In the genomic region with DNA sequence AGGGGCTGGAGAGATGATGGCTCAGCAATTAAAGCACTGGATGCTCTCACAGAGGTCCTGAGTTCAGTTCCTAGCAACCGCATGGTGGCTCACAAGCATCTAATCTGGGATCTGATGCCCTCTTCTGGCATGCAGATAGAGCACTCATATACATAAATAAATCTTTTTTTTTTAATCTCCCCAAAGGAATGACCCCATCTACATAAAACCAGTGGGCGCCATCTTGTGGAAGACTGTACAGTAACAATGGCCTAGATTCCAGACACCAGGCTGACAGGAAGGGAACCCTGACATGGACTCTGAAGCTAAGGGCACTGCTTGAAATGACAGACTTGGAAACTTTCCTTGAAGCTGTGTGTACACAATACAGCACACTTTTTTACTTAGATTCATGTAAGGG, we compare ENCODE assay signal across 12 mouse cellular contexts. TPM values are rescaled to one million over a fixed set of nuclear protein-coding genes. Genes with fewer than 3 reads are reported as not detected.
DNase-seq lines count a peak whose midpoint lies in the region; ATAC-seq and TF ChIP-seq lines count a peak whose summit lies in the region.
"Had no signal": no experiment of that assay in that cellular context is flagged by ENCODE, and none has a peak within 500 bp of the region (broad histone marks: within the 10 kb centered on the region; RNA-seq: fewer than 3 reads in every experiment).

No protein-coding gene starts in this region.

- H3K4me1 ChIP-seq in heart, adult 2 months (ENCODE audit: control insufficient read depth, insufficient read depth, low read length): no peaks in the 10 kb centered on the region
- H3K4me1 ChIP-seq in midbrain, embryonic 14.5 days (ENCODE audit: control insufficient read depth, insufficient read depth, low read length): no peaks in the 10 kb centered on the region
- H3K4me1 ChIP-seq in midbrain, embryonic 16.5 days (ENCODE audit: control insufficient read depth, insufficient read depth, low read length): no peaks in the 10 kb centered on the region
- H3K4me1 ChIP-seq: embryonic facial prominence, embryonic 15.5 days had no signal

- H3K36me3 ChIP-seq in heart, adult 2 months (ENCODE audit: control insufficient read depth, insufficient read depth, low read length): no peaks in the 10 kb centered on the region
- H3K36me3 ChIP-seq in midbrain, embryonic 14.5 days (ENCODE audit: control insufficient read depth, insufficient read depth, low read length): no peaks in the 10 kb centered on the region
- H3K36me3 ChIP-seq in midbrain, embryonic 16.5 days (ENCODE audit: control insufficient read depth, insufficient read depth, low read length): no peaks in the 10 kb centered on the region
- H3K36me3 ChIP-seq: embryonic facial prominence, embryonic 15.5 days; heart, embryonic 15.5 days; midbrain, embryonic 12.5 days had no signal

- H3K4me2 ChIP-seq in midbrain, embryonic 14.5 days (ENCODE audit: low read length): no peak overlapping the region
- H3K4me2 ChIP-seq in midbrain, embryonic 16.5 days (ENCODE audit: low read length): no peak overlapping the region
- H3K4me2 ChIP-seq: embryonic facial prominence, embryonic 15.5 days; heart, embryonic 15.5 days; midbrain, embryonic 12.5 days had no signal

- H3K27me3 ChIP-seq in heart, adult 2 months (ENCODE audit: control insufficient read depth, insufficient read depth, low read length): no peaks in the 10 kb centered on the region
- no peaks in the 10 kb centered on the region for H3K27me3 ChIP-seq in midbrain, embryonic 14.5 days (ENCODE audit: control insufficient read depth, insufficient read depth, low read length)
- H3K27me3 ChIP-seq in midbrain, embryonic 16.5 days (ENCODE audit: control insufficient read depth, insufficient read depth, low read depth, low read length): no peaks in the 10 kb centered on the region
- H3K27me3 ChIP-seq: embryonic facial prominence, embryonic 15.5 days; heart, embryonic 15.5 days had no signal

- no peak for TF ChIP-seq EP300 in heart, adult 2 months (IDR thresholded peaks at IDR 0.05; ENCODE audit: insufficient read depth, low read depth, low read length)

- WGBS in heart, adult 2 months: 85% methylated on average over 2 of the region's 2 CpGs
- WGBS in midbrain, embryonic 14.5 days: 87% methylated on average over 2 of the region's 2 CpGs
- 92% methylated on average over 2 of the region's 2 CpGs for WGBS in midbrain, embryonic 16.5 days

- H3K79me2 ChIP-seq in heart, adult 2 months (replicated peaks; ENCODE audit: control insufficient read depth, insufficient read depth, low read length): no peaks in the 10 kb centered on the region

- TF ChIP-seq POLR2A in heart, adult 2 months (IDR thresholded peaks at IDR 0.05; ENCODE audit: insufficient read depth, low read depth, low read length): no peak

- H3K4me3 ChIP-seq in heart, adult 2 months: no peak overlapping the region
- no peak overlapping the region for H3K4me3 ChIP-seq in midbrain, embryonic 14.5 days (replicated peaks; ENCODE audit: low read depth, low read length)
- H3K4me3 ChIP-seq in midbrain, embryonic 16.5 days (ENCODE audit: low read depth, low read length): no peak overlapping the region
- H3K4me3 ChIP-seq: embryonic facial prominence, embryonic 15.5 days; heart, embryonic 15.5 days; midbrain, embryonic 12.5 days had no signal

- ATAC-seq in midbrain, embryonic 14.5 days (ENCODE audit: low FRiP score, low TSS enrichment): no peak
- no peak for ATAC-seq in midbrain, embryonic 16.5 days

- no peaks in the 10 kb centered on the region for H3K9me3 ChIP-seq in midbrain, embryonic 14.5 days (ENCODE audit: control insufficient read depth, low read length)
- H3K9me3 ChIP-seq in midbrain, embryonic 16.5 days (replicated peaks; ENCODE audit: control insufficient read depth, low read length, poor library complexity, severe bottlenecking): no peaks in the 10 kb centered on the region
- H3K9me3 ChIP-seq: embryonic facial prominence, embryonic 15.5 days; heart, embryonic 15.5 days; midbrain, embryonic 12.5 days had no signal

- DNase-seq in heart, adult 2 months: no peak
- DNase-seq in heart, postnatal 25 days (ENCODE audit: low spot score): no peak
- DNase-seq in midbrain, embryonic 14.5 days: peak; percentile 48
- peak; percentile 59 for DNase-seq in embryo, embryonic 10.5 days (ENCODE audit: low spot score)
- peak; percentile 20 for DNase-seq in thymus, postnatal 0 days (ENCODE audit: low spot score)
- DNase-seq in B cell, adult 2 months: no peak
- no peak for DNase-seq in spleen, adult 18-20 months

- no peak overlapping the region for H3K27ac ChIP-seq in heart, adult 2 months
- no peak overlapping the region for H3K27ac ChIP-seq in midbrain, embryonic 14.5 days (replicated peaks; ENCODE audit: low read depth, low read length)
- H3K27ac ChIP-seq in midbrain, embryonic 16.5 days (ENCODE audit: low read length): no peak overlapping the region
- H3K27ac ChIP-seq: embryonic facial prominence, embryonic 15.5 days; heart, embryonic 15.5 days; midbrain, embryonic 12.5 days had no signal

- intact Hi-C loops in heart, adult 2 months (cut with DNase I): no loop called here
- intact Hi-C loops in heart, postnatal 25 days (cut with DNase I): no loop called here

- peak; percentile 49 for TF ChIP-seq CTCF in heart, adult 2 months (IDR thresholded peaks at IDR 0.05)

- H3K9ac ChIP-seq in heart, adult 2 months (ENCODE audit: low read depth, low read length): no peak overlapping the region
- no peak overlapping the region for H3K9ac ChIP-seq in midbrain, embryonic 14.5 days (replicated peaks; ENCODE audit: low read length)
- H3K9ac ChIP-seq in midbrain, embryonic 16.5 days (ENCODE audit: low read depth, low read length): no peak overlapping the region
- H3K9ac ChIP-seq: embryonic facial prominence, embryonic 15.5 days; heart, embryonic 15.5 days; midbrain, embryonic 12.5 days had no signal

RNA-seq across cellular contexts. Expression of a gene that starts 1.2 kb away (rescaled TPM):
- not detected for total RNA-seq in heart, adult 2 months (2021)
- polyA plus RNA-seq in heart, adult 2 months (2012; rRNA removed): not detected in 2 replicates
- total RNA-seq in heart, postnatal 25 days (2021): not detected
- polyA plus RNA-seq in midbrain, embryonic 14.5 days (2014; fragmentation: Nextera tagmentation; extraction: Ambion mirVana): not detected in 2 replicates
- polyA plus RNA-seq in midbrain, embryonic 16.5 days (2015; fragmentation: Nextera tagmentation; extraction: Ambion mirVana): not detected in 2 replicates
- polyA plus RNA-seq in thymus, postnatal 0 days (2015; fragmentation: Nextera tagmentation; extraction: Ambion mirVana): not detected in 2 replicates
- total RNA-seq: left cerebral cortex, postnatal 36 days had no signal
- polyA plus RNA-seq: embryonic facial prominence, embryonic 15.5 days; heart, embryonic 15.5 days; midbrain, embryonic 12.5 days had no signal

RNA-seq across cellular contexts. Expression of a gene that starts 47.9 kb away (rescaled TPM):
- not detected for total RNA-seq in heart, adult 2 months (2021)
- polyA plus RNA-seq in heart, adult 2 months (2012; rRNA removed): 0.16 and 0.38 TPM in 2 replicates
- not detected for total RNA-seq in heart, postnatal 25 days (2021)
- polyA plus RNA-seq in midbrain, embryonic 14.5 days (2014; fragmentation: Nextera tagmentation; extraction: Ambion mirVana): not detected in 2 replicates
- polyA plus RNA-seq in midbrain, embryonic 16.5 days (2015; fragmentation: Nextera tagmentation; extraction: Ambion mirVana): not detected in 2 replicates
- polyA plus RNA-seq in thymus, postnatal 0 days (2015; fragmentation: Nextera tagmentation; extraction: Ambion mirVana): not detected in 2 replicates
- total RNA-seq: left cerebral cortex, postnatal 36 days had no signal
- polyA plus RNA-seq: embryonic facial prominence, embryonic 15.5 days; heart, embryonic 15.5 days; midbrain, embryonic 12.5 days had no signal

Comparison
In these comparisons a context has a peak if more than half of its experiments do, and no peak if none do; other contexts are left out.
1. DNase-seq: peak in midbrain, embryonic 14.5 days (single experiment), embryo, embryonic 10.5 days (single experiment) and thymus, postnatal 0 days (single experiment); none in heart, adult 2 months (0 of 2), heart, postnatal 25 days (single experiment), B cell, adult 2 months (0 of 2) and spleen, adult 18-20 months (0 of 2).